Mouse (Mus musculus) brown adipose tissue, adult 24 weeks (tissue): ENCODE measurements around the gene Rras2. TPM values are rescaled to one million over a fixed set of nuclear protein-coding genes. Genes with fewer than 3 reads are reported as not detected.

Experiments
- H3K27ac ChIP-seq: fragments of 200-500 bp; replicated peaks from 2 replicates; pipeline ENCODE4 v1.5.1; 2012; ENCODE audit warnings: low read depth, mild to moderate bottlenecking, low read length
- H3K4me1 ChIP-seq: fragments of 200-500 bp; 2 replicates; pipeline ENCODE4 v1.6.1; 2012; ENCODE audit warnings: low read length, mixed read lengths; ENCODE audit not compliant: control insufficient read depth, insufficient read depth, insufficient read length
- H3K4me3 ChIP-seq: fragments of 200-500 bp; 2 replicates; pipeline ENCODE4 v1.5.1; 2012; ENCODE audit warnings: low read depth, mild to moderate bottlenecking, low read length, moderate library complexity; ENCODE audit not compliant: insufficient read depth
- polyA plus RNA-seq: library from polyadenylated mRNA; stranded (reverse); fragments of >200 nt; gene quantifications from 2 replicates; pipeline ENCODE4 v1.2.4, GENCODE M21; 2012; ENCODE audit not compliant: missing spikeins, insufficient read depth, insufficient read length

Rras2 gene
- polyA plus RNA-seq, 1 experiment = 26.4 TPM

- peaks cover 2% of the 10 kb centered on the region; the same call in 1 of the 2 replicates for H3K4me1 ChIP-seq
- H3K4me3 ChIP-seq = no peak overlapping the region
- no peak overlapping the region for H3K27ac ChIP-seq
These were observed 71.8 kb downstream of the Rras2 start for GRCm38 (mm10) chr7:114045814-114046213.

DNA sequence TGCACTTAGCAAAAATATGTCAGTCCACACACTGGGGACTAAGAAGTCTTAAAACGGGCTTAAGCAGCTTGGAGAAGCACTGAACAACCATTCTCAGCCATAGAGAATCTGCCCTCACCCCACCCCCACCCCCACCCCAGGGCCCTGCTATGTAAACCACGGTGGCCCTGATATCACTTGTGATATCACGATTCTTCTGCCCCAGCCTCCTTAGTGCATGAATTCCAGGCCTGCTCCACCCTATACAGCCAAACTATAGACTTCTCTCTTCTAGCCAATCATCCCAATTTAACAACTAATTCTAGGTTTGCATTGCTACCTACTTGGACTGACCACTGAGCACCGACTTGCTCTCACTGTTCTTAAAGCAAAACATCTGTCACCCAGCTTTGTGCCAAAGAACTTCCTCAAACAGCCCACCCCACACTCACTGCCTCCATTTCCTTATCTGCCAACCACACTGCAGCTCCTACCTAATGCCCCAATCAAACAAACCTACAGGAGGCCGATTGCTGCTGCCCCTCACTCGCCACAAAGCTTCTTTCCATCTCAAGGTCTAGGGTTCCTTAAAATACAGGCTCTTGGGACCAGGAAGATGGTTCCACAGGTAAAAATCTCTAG is 73.5 kb downstream of the Rras2 start:
- Histone ChIP-seq H3K27ac (no peak overlapping the region), H3K4me3 (no peak overlapping the region), H3K4me1 (peaks cover 2% of the 10 kb centered on the region)

DNA sequence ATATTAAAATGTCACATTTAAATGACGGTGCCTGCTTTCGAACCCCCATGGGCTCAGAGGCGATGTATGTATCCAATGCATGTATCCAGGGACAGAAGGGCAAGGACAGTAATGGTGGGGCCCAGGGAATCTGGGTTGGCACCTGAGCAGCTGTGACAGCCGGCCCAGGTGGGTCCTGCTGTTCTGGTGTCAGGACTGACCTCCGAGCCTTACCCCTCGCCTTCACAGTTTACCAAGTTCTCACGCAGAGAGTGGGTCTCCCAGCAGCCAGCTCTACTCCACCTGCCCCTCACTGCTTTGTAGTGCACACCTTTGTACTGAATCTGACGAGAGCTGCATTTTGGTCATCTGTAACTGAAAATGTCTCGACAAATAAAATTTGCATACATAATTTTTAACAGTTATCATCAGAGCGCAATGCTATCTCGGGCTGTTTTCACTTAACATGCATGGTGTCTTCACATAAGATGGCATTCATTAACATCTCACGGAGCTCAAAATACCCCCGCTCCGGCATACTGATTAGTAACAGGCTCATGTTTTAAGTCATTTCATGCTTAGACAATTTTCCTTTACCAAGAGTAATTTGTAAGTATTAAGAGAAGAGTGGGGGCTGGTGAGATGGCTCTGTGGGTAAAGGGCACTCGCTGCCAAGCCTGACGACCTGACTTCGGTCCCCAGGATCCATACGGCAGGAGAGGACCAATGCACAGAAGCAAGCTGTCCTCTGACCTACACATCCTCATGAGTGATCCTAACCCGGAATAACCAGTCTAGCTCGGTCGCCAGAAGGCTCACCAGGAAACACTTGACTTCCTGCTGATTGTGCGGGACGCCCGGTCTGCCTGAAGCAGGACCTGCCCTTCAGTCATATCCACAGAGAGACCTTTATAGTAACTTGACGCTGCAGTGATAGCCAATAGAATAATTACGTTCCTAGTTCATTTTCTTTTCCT is 74.3 kb downstream of the Rras2 start:
- peaks cover 2% of the 10 kb centered on the region for H3K4me1 ChIP-seq
- no peak overlapping the region for H3K27ac ChIP-seq
- H3K4me3 ChIP-seq = no peak overlapping the region

DNA sequence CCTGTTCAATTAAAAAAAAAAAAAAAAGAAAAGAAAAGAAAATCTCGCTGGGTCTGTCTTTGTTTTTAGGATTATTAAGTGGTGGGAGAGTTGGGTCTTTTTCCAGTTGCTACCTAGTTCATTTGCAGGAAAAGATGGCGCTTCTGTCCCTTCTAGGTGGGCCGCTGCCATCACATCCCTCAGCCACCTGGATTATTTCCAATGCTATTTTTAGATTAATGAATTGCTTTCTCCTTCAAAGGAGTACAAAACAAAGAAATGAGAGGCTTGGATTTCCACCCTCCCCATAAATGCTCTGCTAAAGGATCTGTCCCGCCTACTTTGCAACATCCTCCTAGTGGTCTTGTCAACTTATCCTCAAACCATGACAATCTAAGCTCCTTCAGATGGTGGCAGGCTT is 76.2 kb downstream of the Rras2 start:
- H3K27ac ChIP-seq = no peak overlapping the region
- peaks cover 2% of the 10 kb centered on the region for H3K4me1 ChIP-seq
- no peak overlapping the region for H3K4me3 ChIP-seq

GRCm38 (mm10) chr7:114037237-114037636 is 80.3 kb downstream of the Rras2 start:
- no peak overlapping the region for H3K4me3 ChIP-seq
- peaks cover 2% of the 10 kb centered on the region; the same call in 1 of the 2 replicates for H3K4me1 ChIP-seq
- no peak overlapping the region for H3K27ac ChIP-seq

- Histone ChIP-seq H3K4me3 (no peak overlapping the region), H3K4me1 (no peaks in the 10 kb centered on the region; the same call in 1 of the 2 replicates), H3K27ac (no peak overlapping the region)
These were observed 88.0 kb downstream of the Rras2 start for GRCm38 (mm10) chr7:114029596-114029995.

- Histone ChIP-seq H3K4me1 (no peaks in the 10 kb centered on the region; the same call in 1 of the 2 replicates), H3K4me3 (no peak overlapping the region), H3K27ac (no peak overlapping the region)
These were observed 88.8 kb downstream of the Rras2 start for GRCm38 (mm10) chr7:114028828-114029227.

GRCm38 (mm10) chr7:114027406-114027805 is 90.2 kb downstream of the Rras2 start:
- H3K4me1 ChIP-seq = no peaks in the 10 kb centered on the region; the same call in 1 of the 2 replicates
- H3K4me3 ChIP-seq = no peak overlapping the region
- no peak overlapping the region for H3K27ac ChIP-seq

DNA sequence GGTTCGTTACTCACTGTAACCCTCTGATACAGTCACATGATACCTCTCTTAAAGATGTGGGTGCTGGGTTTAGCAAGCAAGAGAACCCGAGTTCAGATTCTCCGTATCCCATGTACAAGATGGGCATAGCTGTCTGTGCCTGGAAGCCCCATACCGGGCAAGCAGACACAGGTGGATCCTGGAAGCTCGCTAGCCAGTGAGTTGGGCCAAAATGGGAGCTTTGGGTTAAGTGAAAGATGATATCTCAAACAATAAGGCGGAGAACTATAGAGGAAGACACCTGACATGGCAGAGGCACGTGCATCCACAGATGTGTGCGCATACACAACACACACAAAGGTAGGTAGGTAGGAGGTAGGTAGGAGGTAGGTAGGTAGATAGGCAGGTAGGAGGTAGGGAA is 90.7 kb downstream of the Rras2 start:
- Histone ChIP-seq H3K27ac (no peak overlapping the region), H3K4me1 (no peaks in the 10 kb centered on the region; the same call in 1 of the 2 replicates), H3K4me3 (no peak overlapping the region)

GRCm38 (mm10) chr7:114020704-114021093 is 96.9 kb downstream of the Rras2 start:
- no peaks in the 10 kb centered on the region for H3K4me1 ChIP-seq
- H3K27ac ChIP-seq = no peak overlapping the region
- peak overlapping the region; percentile 80 for H3K4me3 ChIP-seq

GRCm38 (mm10) chr7:114020057-114020703 is 97.4 kb downstream of the Rras2 start:
- Histone ChIP-seq H3K27ac (no peak overlapping the region), H3K4me1 (no peaks in the 10 kb centered on the region), H3K4me3 (peak overlapping the region; percentile 80)

DNA sequence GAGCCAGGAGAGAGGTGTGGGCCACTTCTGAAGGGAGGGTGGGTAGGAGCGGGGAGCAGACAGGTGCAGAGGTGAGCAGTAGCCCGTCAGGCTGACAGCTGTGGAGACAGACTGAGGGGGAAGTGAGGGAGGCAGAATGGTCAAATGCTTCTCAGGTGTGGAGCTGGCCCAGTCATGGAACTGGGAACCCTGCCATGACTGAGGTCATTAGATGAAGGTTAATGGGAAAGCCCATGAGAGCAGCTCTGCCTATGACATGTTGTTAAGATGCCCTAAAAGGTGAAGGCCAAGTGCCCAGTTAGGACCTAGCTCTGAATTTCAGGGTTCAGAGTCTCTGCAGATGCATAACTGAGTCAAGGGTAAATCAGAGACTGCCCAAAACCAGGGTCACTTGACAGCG is 98.7 kb downstream of the Rras2 start:
- Histone ChIP-seq H3K4me1 (no peaks in the 10 kb centered on the region), H3K4me3 (no peak overlapping the region), H3K27ac (no peak overlapping the region)

DNA sequence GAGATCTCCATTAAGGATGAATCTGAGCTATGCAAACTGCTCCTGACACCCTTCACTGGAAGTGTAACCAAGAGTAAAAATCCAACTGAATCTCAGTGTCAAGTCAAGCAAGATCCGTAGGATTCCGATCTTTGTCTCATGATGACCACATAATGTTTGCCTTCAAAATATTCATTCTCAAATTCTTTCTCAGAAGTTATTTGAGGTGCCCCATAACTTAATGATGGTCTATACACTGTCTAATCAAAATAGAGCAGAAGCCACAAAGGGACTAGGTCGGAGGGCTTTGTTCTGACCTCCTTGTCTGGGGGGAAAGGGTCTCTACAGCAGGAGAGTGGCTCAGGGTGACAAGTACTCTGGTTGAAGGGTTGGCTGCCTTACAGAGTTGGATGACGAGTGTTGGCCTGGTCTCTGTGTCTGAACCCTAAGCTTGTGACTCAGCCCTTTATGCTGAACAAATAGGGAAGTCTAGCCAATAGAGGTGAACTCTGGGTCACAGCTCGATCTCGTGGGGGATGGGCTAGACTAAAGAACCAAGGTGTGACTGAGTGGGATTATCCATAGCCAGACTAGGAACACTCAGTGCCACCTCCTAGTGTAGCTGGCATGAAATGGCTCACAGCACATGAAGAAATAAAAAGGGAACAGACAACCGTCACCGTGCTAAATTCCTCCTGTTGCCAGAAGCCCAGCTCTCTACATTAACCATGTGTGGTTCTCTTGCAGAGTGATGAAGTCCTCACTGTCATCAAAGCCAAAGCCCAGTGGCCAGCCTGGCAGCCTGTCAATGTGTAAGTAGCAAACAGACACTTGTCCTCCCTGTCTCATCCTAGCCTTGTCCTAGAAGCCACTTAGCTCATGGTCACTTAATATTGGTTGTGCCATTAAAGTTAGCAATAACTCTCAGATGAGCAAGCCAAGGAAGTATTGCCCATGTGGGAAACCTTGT is 101.3 kb downstream of the Rras2 start:
- H3K4me3 ChIP-seq = no peak overlapping the region
- no peak overlapping the region for H3K27ac ChIP-seq
- H3K4me1 ChIP-seq = no peaks in the 10 kb centered on the region

DNA sequence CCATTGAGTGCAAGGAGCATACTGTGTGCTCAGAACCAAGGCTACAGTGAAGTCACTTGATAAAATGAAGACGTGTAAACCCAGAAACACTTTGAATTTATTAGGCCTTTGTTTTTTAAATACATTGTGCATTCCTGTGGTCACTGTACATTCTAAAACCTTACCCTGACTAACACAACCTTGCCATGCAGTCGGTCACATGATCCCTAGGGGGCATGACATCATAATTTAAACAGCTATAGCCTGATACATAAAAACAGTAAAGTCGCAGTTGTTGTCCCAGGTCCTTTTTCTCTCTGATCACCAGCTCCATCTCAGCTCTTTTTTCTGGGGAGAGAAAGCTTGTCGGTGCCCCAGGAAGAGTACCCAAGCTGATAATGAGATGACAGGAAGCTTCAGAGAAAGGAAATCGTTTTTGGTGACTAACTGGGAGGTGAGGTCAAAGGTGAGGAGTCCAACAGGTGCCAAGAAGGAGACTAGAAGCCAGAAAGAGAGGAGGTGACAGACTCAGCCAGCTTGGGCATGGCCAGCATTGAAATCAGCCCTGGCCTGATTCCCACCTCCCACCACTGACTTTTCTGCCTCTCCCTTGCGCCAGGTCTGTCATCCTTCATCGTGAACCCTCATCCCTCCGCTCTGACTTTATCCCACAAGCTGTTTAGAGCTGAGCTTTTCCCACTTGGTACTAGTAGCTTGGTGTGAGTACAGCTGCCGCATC is 105.7 kb downstream of the Rras2 start:
- H3K4me3 ChIP-seq = no peak overlapping the region
- H3K27ac ChIP-seq = no peak overlapping the region
- no peaks in the 10 kb centered on the region for H3K4me1 ChIP-seq
